Mouse (Mus musculus): ENCODE measurements around the gene Cypt14.
"Not testable (repeated sequence)": the region's sequence is repeated elsewhere in the genome, so short reads cannot be mapped to it uniquely, and the experiment has no call there.

Gene Cypt14

DNA sequence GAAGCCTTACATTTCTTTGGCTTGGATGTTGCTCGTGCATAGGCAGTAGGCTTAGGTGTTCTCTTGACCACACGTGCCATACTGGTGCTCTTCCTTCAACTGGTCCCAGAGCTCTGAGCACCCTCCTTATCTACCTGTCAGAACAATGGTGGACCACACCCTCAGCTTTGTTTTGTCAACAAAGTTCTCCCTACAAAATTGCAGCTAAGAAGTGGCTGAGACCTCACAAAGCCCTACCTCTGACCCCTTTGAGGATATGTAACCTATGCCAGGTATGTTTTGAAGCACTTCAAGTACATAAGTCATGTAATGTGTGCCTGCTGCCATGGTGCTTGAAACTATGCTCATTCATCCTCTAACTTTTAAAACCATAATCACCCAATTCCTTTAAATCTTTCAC is at the start of gene Cypt14:
Gene Cypt14 (minus strand): TSS at position 101 of the 400 bp plus-strand sequence.
- DNase-seq (ENCODE audit: low spot score), result not testable (repeated sequence)

Data from embryo, embryonic 10 days (tissue).